Mouse (Mus musculus) urinary bladder, postnatal 14 days (tissue): ENCODE measurements around the gene Olfr1475.
"Not testable (repeated sequence)": the region's sequence is repeated elsewhere in the genome, so short reads cannot be mapped to it uniquely, and the experiment has no call there.

Experiments
- DNase-seq: peaks from one replicate; pipeline ENCODE4 v3.0.0; 2021; ENCODE audit warnings: low spot score

Olfr1475 gene

GRCm38 (mm10) chr19:13480096-13480495 is at the start of gene Olfr1475:
TSS of gene Olfr1475 (minus strand) at chr19:13480196.
- DNase-seq: no peak

- no peak for DNase-seq
These were observed 47.6 kb upstream of the Olfr1475 start, which contains the start of gene Olfr1480 for GRCm38 (mm10) chr19:13527613-13528012. TSS of gene Olfr1480 (plus strand) at chr19:13527913.

DNA sequence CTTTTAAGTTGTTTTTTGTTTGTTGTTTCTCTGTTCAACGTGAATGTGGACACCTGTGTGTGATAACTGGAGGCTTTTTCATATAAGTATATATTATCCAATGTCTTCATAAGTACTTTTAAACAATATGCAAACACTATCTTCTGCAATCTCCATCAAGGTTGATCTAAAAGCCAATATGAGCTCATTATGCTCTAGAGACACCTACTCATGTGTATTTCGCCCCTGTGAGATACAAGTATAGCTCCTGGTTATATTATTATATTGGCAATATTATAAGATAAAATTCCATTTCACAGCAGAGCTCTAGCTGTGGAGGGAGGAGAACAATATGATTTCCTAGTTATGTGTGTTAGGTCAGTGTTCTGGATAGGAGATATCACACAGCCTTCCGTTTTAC is 20.2 kb upstream of the Olfr1475 start, which contains the start of gene Olfr1477:
TSS of gene Olfr1477 (plus strand) at position 301 of the 400 bp plus-strand sequence.
- DNase-seq: no peak

- not testable (repeated sequence) for DNase-seq
These were observed 10.7 kb downstream of the Olfr1475 start, which contains the start of gene Olfr1474 for GRCm38 (mm10) chr19:13469265-13469664. TSS of gene Olfr1474 (plus strand) at chr19:13469565.

GRCm38 (mm10) chr19:13455986-13456385 is 24.0 kb downstream of the Olfr1475 start, which contains the start of gene Olfr1472:
TSS of gene Olfr1472 (minus strand) at chr19:13456086.
- DNase-seq: no peak

DNA sequence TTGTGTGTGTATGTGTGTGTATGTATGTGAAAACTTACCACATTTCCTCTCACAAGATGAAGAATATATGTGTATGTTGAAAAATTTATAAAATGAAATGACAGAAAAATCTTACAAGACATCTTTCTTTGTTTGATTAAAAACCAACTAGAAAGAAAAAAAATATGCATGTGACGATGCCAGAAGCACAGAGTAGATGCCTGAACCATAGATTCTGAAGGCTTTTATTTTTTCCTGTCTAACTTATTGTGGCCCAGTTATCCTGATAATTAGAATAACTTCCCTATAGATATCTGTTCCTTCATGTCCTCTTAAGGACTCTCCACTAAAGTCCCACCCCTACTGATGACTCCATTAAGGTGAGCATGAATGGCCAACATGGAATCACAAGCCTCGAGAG is 36.9 kb downstream of the Olfr1475 start, which contains the start of gene Olfr1471:
TSS of gene Olfr1471 (plus strand) at position 301 of the 400 bp plus-strand sequence.
- not testable (repeated sequence) for DNase-seq
